Comparison of ENCODE assay signal across 8 mouse cellular contexts in the genomic region with DNA sequence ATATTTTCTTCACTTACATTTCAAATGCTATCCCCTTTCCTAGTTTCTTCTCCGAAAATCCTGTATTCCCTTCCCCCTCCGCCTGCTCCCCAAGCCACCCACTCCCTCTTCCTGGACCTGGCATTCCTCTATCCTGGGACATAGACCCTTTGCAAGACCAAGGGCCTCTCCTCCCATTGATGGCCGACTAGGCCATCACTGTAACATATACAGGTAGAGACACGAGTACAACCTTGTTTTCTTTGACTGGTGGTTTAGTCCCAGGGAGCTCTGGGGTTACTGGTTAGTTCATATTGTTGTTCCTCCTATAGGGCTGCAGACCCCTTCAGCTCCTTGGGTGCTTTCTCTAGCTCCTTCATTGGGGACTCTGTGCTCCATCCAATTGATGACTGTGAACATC. TPM values are rescaled to one million over a fixed set of nuclear protein-coding genes. Genes with fewer than 3 reads are reported as not detected.
DNase-seq lines count a peak whose midpoint lies in the region; ATAC-seq and TF ChIP-seq lines count a peak whose summit lies in the region.
"Not testable (repeated sequence)": the region's sequence is repeated elsewhere in the genome, so short reads cannot be mapped to it uniquely, and the experiment has no call there.
"Had no signal": no experiment of that assay in that cellular context is flagged by ENCODE, and none has a peak within 500 bp of the region (broad histone marks: within the 10 kb centered on the region; RNA-seq: fewer than 3 reads in every experiment).

No protein-coding gene starts in this region.

- H3K9me3 ChIP-seq in forebrain, embryonic 11.5 days (ENCODE audit: control insufficient read depth, low read length); heart, embryonic 15.5 days (replicated peaks); hindbrain, embryonic 15.5 days; kidney, postnatal 0 days (replicated peaks; ENCODE audit: low read length); liver, embryonic 13.5 days (replicated peaks); midbrain, embryonic 11.5 days (ENCODE audit: control insufficient read depth, low read length); stomach, embryonic 14.5 days (ENCODE audit: control insufficient read depth, low read depth, low read length): not testable (repeated sequence)

- H3K4me3 ChIP-seq in forebrain, embryonic 11.5 days (ENCODE audit: low read depth, low read length); heart, embryonic 15.5 days; hindbrain, embryonic 15.5 days; kidney, postnatal 0 days (replicated peaks; ENCODE audit: low read depth, low read length); liver, embryonic 13.5 days (replicated peaks); midbrain, embryonic 11.5 days (ENCODE audit: low read depth, low read length); stomach, embryonic 14.5 days (ENCODE audit: low read depth, low read length): not testable (repeated sequence)

- H3K36me3 ChIP-seq in forebrain, embryonic 11.5 days (ENCODE audit: control insufficient read depth, insufficient read depth, low read length); heart, embryonic 15.5 days; hindbrain, embryonic 15.5 days; kidney, postnatal 0 days (ENCODE audit: insufficient read depth, low read length); liver, embryonic 13.5 days; midbrain, embryonic 11.5 days (ENCODE audit: control insufficient read depth, insufficient read depth, low read length); stomach, embryonic 14.5 days (ENCODE audit: control insufficient read depth, insufficient read depth, low read length): not testable (repeated sequence)

- not testable (repeated sequence) for H3K4me2 ChIP-seq in forebrain, embryonic 11.5 days (ENCODE audit: low read depth, low read length, severe bottlenecking); heart, embryonic 15.5 days; hindbrain, embryonic 15.5 days; kidney, postnatal 0 days (ENCODE audit: low read length); liver, embryonic 13.5 days; midbrain, embryonic 11.5 days; stomach, embryonic 14.5 days (replicated peaks; ENCODE audit: low read depth, low read length)

- not testable (repeated sequence) for H3K4me1 ChIP-seq in forebrain, embryonic 11.5 days (replicated peaks; ENCODE audit: control insufficient read depth, insufficient read depth, low read length); heart, embryonic 15.5 days (replicated peaks); hindbrain, embryonic 15.5 days (replicated peaks); kidney, postnatal 0 days (replicated peaks; ENCODE audit: insufficient read depth, low read length); liver, embryonic 13.5 days (replicated peaks); midbrain, embryonic 11.5 days (ENCODE audit: control insufficient read depth, insufficient read depth, low read length); stomach, embryonic 14.5 days (ENCODE audit: control insufficient read depth, insufficient read depth, low read length)

- DNase-seq in forebrain, embryonic 11.5 days (ENCODE audit: low spot score); kidney, postnatal 0 days (ENCODE audit: low spot score); liver, embryonic 13.5 days; midbrain, embryonic 11.5 days (ENCODE audit: low spot score, missing footprints): not testable (repeated sequence)

- not testable (repeated sequence) for H3K27me3 ChIP-seq in forebrain, embryonic 11.5 days (ENCODE audit: control insufficient read depth, insufficient read depth, low read length); heart, embryonic 15.5 days; hindbrain, embryonic 15.5 days; kidney, postnatal 0 days (ENCODE audit: insufficient read depth, low read length); liver, embryonic 13.5 days; midbrain, embryonic 11.5 days (ENCODE audit: control insufficient read depth, insufficient read depth, low read length); stomach, embryonic 14.5 days (ENCODE audit: control insufficient read depth, insufficient read depth, low read length)

- 76% methylated on average over 4 of the region's 4 CpGs for WGBS in forebrain, embryonic 11.5 days
- WGBS in heart, embryonic 15.5 days = 75% methylated on average over 4 of the region's 4 CpGs
- 77% methylated on average over 4 of the region's 4 CpGs for WGBS in hindbrain, embryonic 15.5 days
- WGBS in kidney, postnatal 0 days = 72% methylated on average over 4 of the region's 4 CpGs
- 59% methylated on average over 4 of the region's 4 CpGs for WGBS in liver, embryonic 13.5 days (ENCODE audit: insufficient replicate concordance)
- WGBS in midbrain, embryonic 11.5 days = 78% methylated on average over 4 of the region's 4 CpGs
- 75% methylated on average over 4 of the region's 4 CpGs for WGBS in stomach, embryonic 14.5 days

- ATAC-seq in forebrain, embryonic 11.5 days (replicated peaks; ENCODE audit: low FRiP score) = peak; percentile 61
- peak; percentile 67 for ATAC-seq in heart, embryonic 15.5 days (replicated peaks; ENCODE audit: insufficient number of reproducible peaks, insufficient read depth, low FRiP score, low read depth)
- peak; percentile 45; the same call in 1 of the 2 replicates for ATAC-seq in hindbrain, embryonic 15.5 days (ENCODE audit: low FRiP score, low read depth)
- 0 out of 2 replicates have a peak, but pooled peaks have one; percentile 54 for ATAC-seq in kidney, postnatal 0 days (replicated peaks; ENCODE audit: low FRiP score, low read depth)
- ATAC-seq in liver, embryonic 13.5 days (ENCODE audit: low read depth) = peak; percentile 53; the same call in 1 of the 2 replicates
- ATAC-seq in midbrain, embryonic 11.5 days (ENCODE audit: low FRiP score) = peak; percentile 75
- 0 out of 2 replicates have a peak, but pooled peaks have one; percentile 72 for ATAC-seq in stomach, embryonic 14.5 days (ENCODE audit: insufficient number of reproducible peaks, insufficient read depth, low FRiP score, low read depth)

- TF ChIP-seq CTCF in kidney, postnatal 0 days (IDR thresholded peaks at IDR 0.05; ENCODE audit: low read depth) = not testable (repeated sequence)

- not testable (repeated sequence) for H3K27ac ChIP-seq in forebrain, embryonic 11.5 days (ENCODE audit: low read depth, low read length); heart, embryonic 15.5 days; hindbrain, embryonic 15.5 days (replicated peaks); kidney, postnatal 0 days; liver, embryonic 13.5 days; midbrain, embryonic 11.5 days (ENCODE audit: low read depth, low read length); stomach, embryonic 14.5 days (ENCODE audit: low read length)

- H3K9ac ChIP-seq in forebrain, embryonic 11.5 days (ENCODE audit: low read length); heart, embryonic 15.5 days; hindbrain, embryonic 15.5 days; kidney, postnatal 0 days (ENCODE audit: low read depth, low read length); liver, embryonic 13.5 days; midbrain, embryonic 11.5 days (ENCODE audit: low read length); stomach, embryonic 14.5 days (replicated peaks; ENCODE audit: low read depth, low read length): not testable (repeated sequence)

RNA-seq across cellular contexts. Expression of a gene that starts 9.9 kb away (rescaled TPM):
- 6.4 and 7.6 TPM in 2 replicates for polyA plus RNA-seq in forebrain, embryonic 11.5 days (2014; fragmentation: Nextera tagmentation; extraction: Ambion mirVana)
- 4.1 and 5.6 TPM in 2 replicates for polyA plus RNA-seq in heart, embryonic 15.5 days (2015; fragmentation: Nextera tagmentation; extraction: Ambion mirVana)
- 4.6 and 5.9 TPM in 2 replicates for polyA plus RNA-seq in hindbrain, embryonic 15.5 days (2015; fragmentation: Nextera tagmentation; extraction: Ambion mirVana)
- polyA plus RNA-seq in kidney, postnatal 0 days (2015; fragmentation: Nextera tagmentation; extraction: Ambion mirVana) = 8.4 and 9.5 TPM in 2 replicates
- polyA plus RNA-seq in liver, embryonic 13.5 days (2015; fragmentation: Nextera tagmentation; extraction: Ambion mirVana) = 6.2 and 6.8 TPM in 2 replicates
- 7.9 and 8.7 TPM in 2 replicates for polyA plus RNA-seq in midbrain, embryonic 11.5 days (2014; fragmentation: Nextera tagmentation; extraction: Ambion mirVana)
- 9.3 TPM in 2 replicates for polyA plus RNA-seq in stomach, embryonic 14.5 days (2014; fragmentation: Nextera tagmentation; extraction: Ambion mirVana)
- polyA plus RNA-seq: liver, adult 2 months had no signal
